Mouse (Mus musculus) adrenal gland, adult 8-10 months (tissue): ENCODE data around the gene Wscd1. TPM values are rescaled to one million over a fixed set of nuclear protein-coding genes. Genes with fewer than 3 reads are reported as not detected.

Experiments used
- DNase-seq: peaks from one replicate; pipeline ENCODE4 v3.0.0; 2022
- total RNA-seq, 4 experiments: library from RNA; stranded (reverse); gene quantifications; 2 replicates each; pipeline ENCODE4 v1.2.4; 2022

Wscd1 gene
- total RNA-seq, 4 experiments from 2014 or later: 6.8 to 9.2 (median 7.4) TPM

- no peak for DNase-seq
Measured at GRCm38 (mm10) chr11:71824971-71825370, 75.3 kb downstream of the Wscd1 start.
